Mouse (Mus musculus) MEL (cell line): ENCODE results near the gene Stk40. TPM values are rescaled to one million over a fixed set of nuclear protein-coding genes. Genes with fewer than 3 reads are reported as not detected.

ENCODE experiments used
- DNase-seq: peaks from one replicate; pipeline ENCODE4 v3.0.0; 2011; ENCODE audit warnings: low read depth, low spot score
- H3K27ac ChIP-seq: 2 replicates; pipeline ENCODE4 v1.5.1; 2012; ENCODE audit warnings: low read depth, mild to moderate bottlenecking, control low read depth, low read length, moderate library complexity; ENCODE audit not compliant: control insufficient read depth
- H3K27me3 ChIP-seq, 2 experiments: fragments of 150-350 bp in 1 of 2; sonication (generic) in 1 of 2; 2 replicates each; pipeline ENCODE4 v1.6.1; 2012; ENCODE audit warnings: low read length in 2 of 2, mild to moderate bottlenecking in 2 of 2, improper control_type of control experiment in 1 of 2, moderate library complexity in 1 of 2; ENCODE audit not compliant: insufficient read depth in 2 of 2, control insufficient read depth in 1 of 2
- H3K36me3 ChIP-seq, 2 experiments: 2 replicates each; pipeline ENCODE4 v1.6.1; 2012 to 2014; ENCODE audit warnings: low read length in 2 of 2, improper control_type of control experiment in 1 of 2, inconsistent platforms in 1 of 2, mild to moderate bottlenecking in 1 of 2; ENCODE audit not compliant: insufficient read depth in 2 of 2, control insufficient read depth in 1 of 2
- H3K4me1 ChIP-seq, 2 experiments: fragments of 150-350 bp in 1 of 2; sonication (generic) in 1 of 2; 2 replicates each; pipeline ENCODE4 v1.6.1; 2012; ENCODE audit warnings: low read length in 2 of 2, improper control_type of control experiment in 1 of 2, mild to moderate bottlenecking in 1 of 2; ENCODE audit not compliant: insufficient read depth in 2 of 2, control insufficient read depth in 1 of 2
- H3K4me3 ChIP-seq, 2 experiments: fragments of 150-350 bp in 1 of 2; sonication (generic) in 1 of 2; 2 replicates each; pipeline ENCODE4 v1.5.1; 2012; ENCODE audit warnings: low read depth in 2 of 2, low read length in 2 of 2, mild to moderate bottlenecking in 2 of 2, moderate library complexity in 2 of 2, control low read depth in 1 of 2, improper control_type of control experiment in 1 of 2; ENCODE audit not compliant: control insufficient read depth in 1 of 2, insufficient read depth in 1 of 2
- H3K79me2 ChIP-seq: 2 replicates; pipeline ENCODE4 v1.6.1; 2012; ENCODE audit warnings: mild to moderate bottlenecking, low read length, moderate library complexity; ENCODE audit not compliant: control insufficient read depth, poor library complexity, insufficient read depth
- H3K9ac ChIP-seq: 2 replicates; pipeline ENCODE4 v1.6.1; 2012; ENCODE audit warnings: low read depth, mild to moderate bottlenecking, control low read depth, low read length, moderate library complexity; ENCODE audit not compliant: control insufficient read depth, poor library complexity, severe bottlenecking
- H3K9me3 ChIP-seq: fragments of 150-350 bp; sonication (generic); replicated peaks from 2 replicates; pipeline ENCODE4 v1.6.1; 2012; ENCODE audit warnings: mild to moderate bottlenecking, low read length, improper control_type of control experiment, moderate library complexity; ENCODE audit not compliant: insufficient read depth
- E2F4 ChIP-seq: IDR thresholded peaks from 2 replicates; pipeline ENCODE4 v1.6.1; 2011; ENCODE audit warnings: low read depth, low read length, improper control_type of control experiment, borderline replicate concordance
- HCFC1 ChIP-seq: IDR thresholded peaks from 2 replicates; pipeline ENCODE4 v1.6.1; 2012; ENCODE audit warnings: low read depth, mild to moderate bottlenecking, inconsistent platforms, low read length, improper control_type of control experiment, moderate library complexity
- JUND ChIP-seq: IDR thresholded peaks from 2 replicates; pipeline ENCODE4 v1.6.1; 2011; ENCODE audit warnings: low read depth, mild to moderate bottlenecking, improper control_type of control experiment, low read length
- MAFK ChIP-seq: IDR thresholded peaks from 2 replicates; pipeline ENCODE4 v1.6.1; 2011; ENCODE audit warnings: low read depth, mild to moderate bottlenecking, low read length, improper control_type of control experiment, borderline replicate concordance
- MAX ChIP-seq: IDR thresholded peaks from 2 replicates; pipeline ENCODE4 v1.6.1; 2011; ENCODE audit warnings: low read length, improper control_type of control experiment
- MEF2A ChIP-seq: IDR thresholded peaks from 2 replicates; pipeline ENCODE4 v1.6.1; 2014; ENCODE audit warnings: low read depth, mild to moderate bottlenecking, inconsistent platforms, low read length, improper control_type of control experiment; ENCODE audit not compliant: poor library complexity, insufficient replicate concordance, severe bottlenecking; ENCODE audit errors: extremely low read depth
- MXI1 ChIP-seq: IDR thresholded peaks from 2 replicates; pipeline ENCODE4 v1.6.1; 2011; ENCODE audit warnings: mild to moderate bottlenecking, low read depth, low read length, improper control_type of control experiment
- MYB ChIP-seq: IDR thresholded peaks from 2 replicates; pipeline ENCODE4 v1.6.1; 2011; ENCODE audit warnings: mild to moderate bottlenecking, low read depth, low read length, improper control_type of control experiment
- POLR2AphosphoS2 ChIP-seq: IDR thresholded peaks from 2 replicates; pipeline ENCODE4 v1.6.1; 2011; ENCODE audit warnings: low read length, improper control_type of control experiment
- POLR2AphosphoS5 ChIP-seq: IDR thresholded peaks from 2 replicates; pipeline ENCODE4 v1.6.1; 2012; ENCODE audit warnings: low read depth, borderline replicate concordance, mild to moderate bottlenecking, inconsistent platforms, low read length, moderate library complexity, mixed read lengths
- TBP ChIP-seq: IDR thresholded peaks from 2 replicates; pipeline ENCODE4 v1.8.0; 2011; ENCODE audit warnings: low read depth, low read length, improper control_type of control experiment
- USF1 ChIP-seq: IDR thresholded peaks from 2 replicates; pipeline ENCODE4 v1.6.1; 2014; ENCODE audit warnings: low read depth, mild to moderate bottlenecking, inconsistent platforms, low read length, improper control_type of control experiment, moderate library complexity
- ZC3H11A ChIP-seq: IDR thresholded peaks from 2 replicates; pipeline ENCODE4 v1.6.1; 2012; ENCODE audit warnings: low read depth, mild to moderate bottlenecking, inconsistent platforms, low read length, improper control_type of control experiment
- ZMIZ1 ChIP-seq: IDR thresholded peaks from 2 replicates; pipeline ENCODE4 v1.6.1; 2012; ENCODE audit warnings: low read depth, mild to moderate bottlenecking, inconsistent platforms, low read length, improper control_type of control experiment, moderate library complexity
- polyA plus RNA-seq, 2 experiments: library from polyadenylated mRNA; stranded (reverse) in 1 of 2; unstranded in 1 of 2; fragments of >175 nt in 1 of 2; fragments of >200 nt in 1 of 2; gene quantifications; 2 replicates each; pipeline versions ENCODE4 v1.2.1 to v1.2.4; 2012; ENCODE audit warnings: low replicate concordance in 2 of 2, low read depth in 1 of 2; ENCODE audit not compliant: insufficient read length in 2 of 2, insufficient read depth in 1 of 2, missing spikeins in 1 of 2
- total RNA-seq: library from RNA; depleted of rRNA; stranded (reverse); fragments of 300-350 nt; gene quantifications from 2 replicates; pipeline ENCODE4 v1.2.3, GENCODE M21; 2012

Gene Stk40
- total and polyA plus RNA-seq, 3 experiments = 16.8 to 270 (median 79.4) TPM

- peaks cover 0 to 4% of the 10 kb centered on the region in 2 experiments; a peak in 2 of 4 replicates for H3K36me3 ChIP-seq
- TF ChIP-seq USF1 (no peak), ZC3H11A (no peak), ZMIZ1 (no peak), E2F4 (no peak), MXI1 (no peak), TBP (no peak), MEF2A (no peak), MYB (no peak), JUND (no peak), POLR2AphosphoS5 (no peak), MAX (no peak), POLR2AphosphoS2 (no peak)
- no peak for DNase-seq
- no peak overlapping the region for H3K4me3 ChIP-seq
- no peak overlapping the region for H3K27ac ChIP-seq
- no peaks in the 10 kb centered on the region for H3K4me1 ChIP-seq
- H3K27me3 ChIP-seq = no peaks in the 10 kb centered on the region
- H3K79me2 ChIP-seq = no peaks in the 10 kb centered on the region
- H3K9me3 ChIP-seq = no peaks in the 10 kb centered on the region
- H3K9ac ChIP-seq = no peak overlapping the region
Measured at GRCm38 (mm10) chr4:126130502-126130901, 26.7 kb downstream of the Stk40 start.

- Histone ChIP-seq H3K27ac (no peak overlapping the region), H3K4me1 (no peaks in the 10 kb centered on the region), H3K9me3 (no peaks in the 10 kb centered on the region), H3K4me3 (no peak overlapping the region), H3K79me2 (no peaks in the 10 kb centered on the region), H3K36me3 (peaks cover 0 to 8% of the 10 kb centered on the region in 2 experiments; a peak in 2 of 4 replicates), H3K27me3 (no peaks in the 10 kb centered on the region), H3K9ac (no peak overlapping the region)
- TF ChIP-seq MAFK = no peak
- no peak for TF ChIP-seq HCFC1
- peak; percentile 19 for DNase-seq
Measured at GRCm38 (mm10) chr4:126131290-126132121, 27.7 kb downstream of the Stk40 start.
